Comparison of ENCODE assay signal across 5 mouse cellular contexts in the genomic region with DNA sequence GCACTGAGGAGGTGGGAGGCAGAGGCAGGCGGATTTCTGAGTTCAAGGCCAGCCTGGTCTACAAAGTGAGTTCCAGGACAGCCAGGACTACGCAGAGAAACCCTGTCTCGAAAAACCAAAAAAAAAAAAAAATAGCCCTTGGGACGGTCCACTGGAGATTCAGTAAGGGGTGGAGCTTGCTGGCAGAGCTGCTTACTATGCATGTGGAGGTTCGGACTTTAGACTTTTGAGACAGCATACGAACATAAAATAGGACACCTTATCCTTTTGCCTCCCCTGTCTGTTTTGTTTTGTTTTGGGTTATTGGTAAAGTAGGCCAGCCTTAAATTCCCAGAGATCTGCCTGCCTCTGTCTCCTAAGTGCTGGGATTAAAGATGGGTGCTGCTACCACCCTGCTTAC. TPM values are rescaled to one million over a fixed set of nuclear protein-coding genes. Genes with fewer than 3 reads are reported as not detected.
A peak's percentile ranks its signal among the peaks of the same experiment; 100 is the strongest.
DNase-seq lines count a peak whose midpoint lies in the region; TF ChIP-seq lines count a peak whose summit lies in the region.
"Not testable (repeated sequence)": the region's sequence is repeated elsewhere in the genome, so short reads cannot be mapped to it uniquely, and the experiment has no call there.

No protein-coding gene starts in this region.

- not testable (repeated sequence) for H3K4me1 ChIP-seq in kidney, adult 2 months (ENCODE audit: control insufficient read depth, insufficient read depth, low read length); liver, adult 2 months (ENCODE audit: control insufficient read depth, insufficient read depth, low read length)

- H3K79me2 ChIP-seq in liver, adult 2 months (ENCODE audit: control insufficient read depth, insufficient read depth, low read length) = not testable (repeated sequence)

- DNase-seq in kidney, adult 11 months = peak; percentile 31
- DNase-seq in kidney, adult 2 months = peak; percentile 73
- DNase-seq in kidney, adult 8-10 months = peak; percentile 30 to 35
- DNase-seq in kidney, adult 9 months = peak; percentile 57
- DNase-seq in liver, adult 2 months (ENCODE audit: extremely low read depth, low read depth, low spot score) = peak; percentile 31

- 68% methylated on average over 6 of the region's 6 CpGs for WGBS in kidney, adult 2 months
- WGBS in liver, adult 2 months = 85% methylated on average over 6 of the region's 6 CpGs

- not testable (repeated sequence) for H3K27me3 ChIP-seq in kidney, adult 2 months (replicated peaks; ENCODE audit: control insufficient read depth, insufficient read depth, low read length); liver, adult 2 months (ENCODE audit: control insufficient read depth, insufficient read depth, low read length)

- H3K4me3 ChIP-seq in kidney, adult 2 months (ENCODE audit: insufficient read depth, low read depth, low read length); liver, adult 2 months (ENCODE audit: insufficient read depth, low read depth, low read length): not testable (repeated sequence)

- TF ChIP-seq POLR2A in kidney, adult 2 months (IDR thresholded peaks at IDR 0.05; ENCODE audit: low read depth, low read length); liver, adult 2 months (IDR thresholded peaks at IDR 0.05; ENCODE audit: extremely low read depth, insufficient read depth, low read length): not testable (repeated sequence)

- TF ChIP-seq CTCF in kidney, adult 2 months (conservative IDR thresholded peaks at IDR 0.05; ENCODE audit: insufficient read depth, insufficient read length, low read depth, low read length); liver, adult 2 months (IDR thresholded peaks at IDR 0.05; ENCODE audit: low read depth, low read length): not testable (repeated sequence)

- H3K9ac ChIP-seq in liver, adult 2 months (ENCODE audit: low read depth, low read length) = not testable (repeated sequence)

- not testable (repeated sequence) for H3K27ac ChIP-seq in kidney, adult 2 months (ENCODE audit: insufficient read depth, low read depth, low read length); liver, adult 2 months (replicated peaks; ENCODE audit: insufficient read depth, low read depth, low read length)

- H3K36me3 ChIP-seq in kidney, adult 2 months (ENCODE audit: control insufficient read depth, insufficient read depth, low read length) = not testable (repeated sequence)
- H3K36me3 ChIP-seq in liver, adult 2 months (ENCODE audit: control insufficient read depth, insufficient read depth, low read length) = peaks cover 49% of the 10 kb centered on the region

RNA-seq across cellular contexts. Expression of gene Adsl, which starts 43.5 kb away (rescaled TPM):
- polyA plus RNA-seq in kidney, adult 2 months (2012; rRNA removed) = 71.2 and 83.9 TPM in 2 replicates
- 26.7 and 30.5 TPM in 2 replicates for total RNA-seq in liver, adult 2 months (2014; rRNA removed)
- 26.2 and 30.5 TPM in 2 replicates for polyA plus RNA-seq in liver, adult 2 months (2012; rRNA removed)
